Mouse (Mus musculus) MEL (cell line): ENCODE measurements around the gene Arel1. TPM values are rescaled to one million over a fixed set of nuclear protein-coding genes. Genes with fewer than 3 reads are reported as not detected.

Experiments used
- DNase-seq: peaks from one replicate; pipeline ENCODE4 v3.0.0; 2011; ENCODE audit warnings: low read depth, low spot score
- H3K27ac ChIP-seq: 2 replicates; pipeline ENCODE4 v1.5.1; 2012; ENCODE audit warnings: low read depth, mild to moderate bottlenecking, control low read depth, low read length, moderate library complexity; ENCODE audit not compliant: control insufficient read depth
- H3K27me3 ChIP-seq, 2 experiments: fragments of 150-350 bp in 1 of 2; sonication (generic) in 1 of 2; 2 replicates each; pipeline ENCODE4 v1.6.1; 2012; ENCODE audit warnings: low read length in 2 of 2, mild to moderate bottlenecking in 2 of 2, improper control_type of control experiment in 1 of 2, moderate library complexity in 1 of 2; ENCODE audit not compliant: insufficient read depth in 2 of 2, control insufficient read depth in 1 of 2
- H3K36me3 ChIP-seq, 2 experiments: 2 replicates each; pipeline ENCODE4 v1.6.1; 2012 to 2014; ENCODE audit warnings: low read length in 2 of 2, improper control_type of control experiment in 1 of 2, inconsistent platforms in 1 of 2, mild to moderate bottlenecking in 1 of 2; ENCODE audit not compliant: insufficient read depth in 2 of 2, control insufficient read depth in 1 of 2
- H3K4me1 ChIP-seq, 2 experiments: fragments of 150-350 bp in 1 of 2; sonication (generic) in 1 of 2; 2 replicates each; pipeline ENCODE4 v1.6.1; 2012; ENCODE audit warnings: low read length in 2 of 2, improper control_type of control experiment in 1 of 2, mild to moderate bottlenecking in 1 of 2; ENCODE audit not compliant: insufficient read depth in 2 of 2, control insufficient read depth in 1 of 2
- H3K4me3 ChIP-seq, 2 experiments: fragments of 150-350 bp in 1 of 2; sonication (generic) in 1 of 2; 2 replicates each; pipeline ENCODE4 v1.5.1; 2012; ENCODE audit warnings: low read depth in 2 of 2, low read length in 2 of 2, mild to moderate bottlenecking in 2 of 2, moderate library complexity in 2 of 2, control low read depth in 1 of 2, improper control_type of control experiment in 1 of 2; ENCODE audit not compliant: control insufficient read depth in 1 of 2, insufficient read depth in 1 of 2
- H3K79me2 ChIP-seq: 2 replicates; pipeline ENCODE4 v1.6.1; 2012; ENCODE audit warnings: mild to moderate bottlenecking, low read length, moderate library complexity; ENCODE audit not compliant: control insufficient read depth, poor library complexity, insufficient read depth
- H3K9ac ChIP-seq: 2 replicates; pipeline ENCODE4 v1.6.1; 2012; ENCODE audit warnings: low read depth, mild to moderate bottlenecking, control low read depth, low read length, moderate library complexity; ENCODE audit not compliant: control insufficient read depth, poor library complexity, severe bottlenecking
- H3K9me3 ChIP-seq: fragments of 150-350 bp; sonication (generic); replicated peaks from 2 replicates; pipeline ENCODE4 v1.6.1; 2012; ENCODE audit warnings: mild to moderate bottlenecking, low read length, improper control_type of control experiment, moderate library complexity; ENCODE audit not compliant: insufficient read depth
- BHLHE40 ChIP-seq: IDR thresholded peaks from 2 replicates; pipeline ENCODE4 v1.6.1; 2012; ENCODE audit warnings: low read depth, mild to moderate bottlenecking, inconsistent platforms, low read length, improper control_type of control experiment, borderline replicate concordance
- CHD1 ChIP-seq: IDR thresholded peaks from 2 replicates; pipeline ENCODE4 v1.6.1; 2012; ENCODE audit warnings: low read depth, mild to moderate bottlenecking, inconsistent platforms, low read length, improper control_type of control experiment
- CHD2 ChIP-seq: IDR thresholded peaks from 2 replicates; pipeline ENCODE4 v1.6.1; 2011; ENCODE audit warnings: low read length, improper control_type of control experiment
- CTCF ChIP-seq, 3 experiments: IDR thresholded peaks in 2 of 3; conservative IDR thresholded peaks in 1 of 3; 2 replicates each; pipeline ENCODE4 v1.5.1; 2011 to 2012; ENCODE audit warnings: low read length in 3 of 3, low read depth in 2 of 3, mild to moderate bottlenecking in 2 of 3, improper control_type of control experiment in 1 of 3, inconsistent platforms in 1 of 3, mixed read lengths in 1 of 3, moderate library complexity in 1 of 3; ENCODE audit not compliant: control insufficient read depth in 1 of 3, insufficient read depth in 1 of 3, poor library complexity in 1 of 3, severe bottlenecking in 1 of 3
- ELF1 ChIP-seq: IDR thresholded peaks from 2 replicates; pipeline ENCODE4 v1.6.1; 2014; ENCODE audit warnings: low read depth, mild to moderate bottlenecking, inconsistent platforms, low read length, improper control_type of control experiment, moderate library complexity
- EP300 ChIP-seq, 2 experiments: IDR thresholded peaks; 2 replicates each; pipeline ENCODE4 v1.6.1; 2011; ENCODE audit warnings: improper control_type of control experiment in 2 of 2, low read length in 2 of 2, low read depth in 1 of 2, mild to moderate bottlenecking in 1 of 2
- ETS1 ChIP-seq: IDR thresholded peaks from 2 replicates; pipeline ENCODE4 v1.6.1; 2012; ENCODE audit warnings: low read depth, mild to moderate bottlenecking, inconsistent platforms, low read length, improper control_type of control experiment, moderate library complexity
- GABPA ChIP-seq: IDR thresholded peaks from 2 replicates; pipeline ENCODE4 v1.6.1; 2012; ENCODE audit warnings: low read depth, mild to moderate bottlenecking, inconsistent platforms, low read length, improper control_type of control experiment, moderate library complexity
- GATA1 ChIP-seq: IDR thresholded peaks from 2 replicates; pipeline ENCODE4 v1.6.1; 2011; ENCODE audit warnings: low read depth, low read length, improper control_type of control experiment
- JUND ChIP-seq: IDR thresholded peaks from 2 replicates; pipeline ENCODE4 v1.6.1; 2011; ENCODE audit warnings: low read depth, mild to moderate bottlenecking, improper control_type of control experiment, low read length
- MAFK ChIP-seq: IDR thresholded peaks from 2 replicates; pipeline ENCODE4 v1.6.1; 2011; ENCODE audit warnings: low read depth, mild to moderate bottlenecking, low read length, improper control_type of control experiment, borderline replicate concordance
- MAX ChIP-seq: IDR thresholded peaks from 2 replicates; pipeline ENCODE4 v1.6.1; 2011; ENCODE audit warnings: low read length, improper control_type of control experiment
- MAZ ChIP-seq: IDR thresholded peaks from 2 replicates; pipeline ENCODE4 v1.6.1; 2012; ENCODE audit warnings: low read depth, mild to moderate bottlenecking, inconsistent platforms, low read length, improper control_type of control experiment
- MEF2A ChIP-seq: IDR thresholded peaks from 2 replicates; pipeline ENCODE4 v1.6.1; 2014; ENCODE audit warnings: low read depth, mild to moderate bottlenecking, inconsistent platforms, low read length, improper control_type of control experiment; ENCODE audit not compliant: poor library complexity, insufficient replicate concordance, severe bottlenecking; ENCODE audit errors: extremely low read depth
- MXI1 ChIP-seq: IDR thresholded peaks from 2 replicates; pipeline ENCODE4 v1.6.1; 2011; ENCODE audit warnings: mild to moderate bottlenecking, low read depth, low read length, improper control_type of control experiment
- MYB ChIP-seq: IDR thresholded peaks from 2 replicates; pipeline ENCODE4 v1.6.1; 2011; ENCODE audit warnings: mild to moderate bottlenecking, low read depth, low read length, improper control_type of control experiment
- MYC ChIP-seq: IDR thresholded peaks from 2 replicates; pipeline ENCODE4 v1.6.1; 2011; ENCODE audit warnings: low read depth, mild to moderate bottlenecking, low read length, improper control_type of control experiment, moderate library complexity
- NELFE ChIP-seq: IDR thresholded peaks from 2 replicates; pipeline ENCODE4 v1.6.1; 2011; ENCODE audit warnings: low read depth, low read length, improper control_type of control experiment
- NRF1 ChIP-seq: IDR thresholded peaks from 2 replicates; pipeline ENCODE4 v1.6.1; 2014; ENCODE audit warnings: low read depth, mild to moderate bottlenecking, inconsistent platforms, low read length, improper control_type of control experiment, moderate library complexity; ENCODE audit not compliant: poor library complexity, insufficient read depth, severe bottlenecking
- POLR2A ChIP-seq, 2 experiments: IDR thresholded peaks; 2 replicates each; pipeline ENCODE4 v1.6.1; 2011 to 2012; ENCODE audit warnings: low read length in 2 of 2, mild to moderate bottlenecking in 2 of 2, control low read depth in 1 of 2, improper control_type of control experiment in 1 of 2, low read depth in 1 of 2, moderate library complexity in 1 of 2; ENCODE audit not compliant: control insufficient read depth in 1 of 2, insufficient read depth in 1 of 2, poor library complexity in 1 of 2
- POLR2AphosphoS2 ChIP-seq: IDR thresholded peaks from 2 replicates; pipeline ENCODE4 v1.6.1; 2011; ENCODE audit warnings: low read length, improper control_type of control experiment
- POLR2AphosphoS5 ChIP-seq: IDR thresholded peaks from 2 replicates; pipeline ENCODE4 v1.6.1; 2012; ENCODE audit warnings: low read depth, borderline replicate concordance, mild to moderate bottlenecking, inconsistent platforms, low read length, moderate library complexity, mixed read lengths
- RAD21 ChIP-seq: IDR thresholded peaks from 2 replicates; pipeline ENCODE4 v1.6.1; 2011; ENCODE audit warnings: mild to moderate bottlenecking, low read depth, low read length, improper control_type of control experiment
- RCOR1 ChIP-seq: IDR thresholded peaks from 2 replicates; pipeline ENCODE4 v1.6.1; 2012; ENCODE audit warnings: low read depth, mild to moderate bottlenecking, inconsistent platforms, low read length, improper control_type of control experiment
- SIN3A ChIP-seq: IDR thresholded peaks from 2 replicates; pipeline ENCODE4 v1.6.1; 2012; ENCODE audit warnings: low read length, improper control_type of control experiment, inconsistent platforms
- SMC3 ChIP-seq: IDR thresholded peaks from 2 replicates; pipeline ENCODE4 v1.6.1; 2011; ENCODE audit warnings: low read depth, low read length, improper control_type of control experiment
- TBP ChIP-seq: IDR thresholded peaks from 2 replicates; pipeline ENCODE4 v1.8.0; 2011; ENCODE audit warnings: low read depth, low read length, improper control_type of control experiment
- TCF12 ChIP-seq: IDR thresholded peaks from 2 replicates; pipeline ENCODE4 v1.6.1; 2014; ENCODE audit warnings: low read depth, mild to moderate bottlenecking, inconsistent platforms, low read length, improper control_type of control experiment, moderate library complexity
- UBTF ChIP-seq: IDR thresholded peaks from 2 replicates; pipeline ENCODE4 v1.6.1; 2012; ENCODE audit warnings: low read depth, mild to moderate bottlenecking, inconsistent platforms, low read length, improper control_type of control experiment, moderate library complexity, borderline replicate concordance; ENCODE audit not compliant: insufficient read depth
- USF1 ChIP-seq: IDR thresholded peaks from 2 replicates; pipeline ENCODE4 v1.6.1; 2014; ENCODE audit warnings: low read depth, mild to moderate bottlenecking, inconsistent platforms, low read length, improper control_type of control experiment, moderate library complexity
- USF2 ChIP-seq, 2 experiments: IDR thresholded peaks; 2 replicates each; pipeline ENCODE4 v1.6.1; 2011 to 2012; ENCODE audit warnings: improper control_type of control experiment in 2 of 2, low read length in 2 of 2, borderline replicate concordance in 1 of 2, inconsistent platforms in 1 of 2, low read depth in 1 of 2, mild to moderate bottlenecking in 1 of 2; ENCODE audit not compliant: insufficient read depth in 1 of 2
- ZC3H11A ChIP-seq: IDR thresholded peaks from 2 replicates; pipeline ENCODE4 v1.6.1; 2012; ENCODE audit warnings: low read depth, mild to moderate bottlenecking, inconsistent platforms, low read length, improper control_type of control experiment
- ZKSCAN1 ChIP-seq: IDR thresholded peaks from 2 replicates; pipeline ENCODE4 v1.6.1; 2012; ENCODE audit warnings: low read depth, mild to moderate bottlenecking, inconsistent platforms, low read length, improper control_type of control experiment, moderate library complexity
- ZMIZ1 ChIP-seq: IDR thresholded peaks from 2 replicates; pipeline ENCODE4 v1.6.1; 2012; ENCODE audit warnings: low read depth, mild to moderate bottlenecking, inconsistent platforms, low read length, improper control_type of control experiment, moderate library complexity
- ZNF384 ChIP-seq: IDR thresholded peaks from 2 replicates; pipeline ENCODE4 v1.6.1; 2012; ENCODE audit warnings: low read depth, mild to moderate bottlenecking, inconsistent platforms, low read length, improper control_type of control experiment
- polyA plus RNA-seq, 2 experiments: library from polyadenylated mRNA; stranded (reverse) in 1 of 2; unstranded in 1 of 2; fragments of >175 nt in 1 of 2; fragments of >200 nt in 1 of 2; gene quantifications; 2 replicates each; pipeline versions ENCODE4 v1.2.1 to v1.2.4; 2012; ENCODE audit warnings: low replicate concordance in 2 of 2, low read depth in 1 of 2; ENCODE audit not compliant: insufficient read length in 2 of 2, insufficient read depth in 1 of 2, missing spikeins in 1 of 2
- total RNA-seq: library from RNA; depleted of rRNA; stranded (reverse); fragments of 300-350 nt; gene quantifications from 2 replicates; pipeline ENCODE4 v1.2.3, GENCODE M21; 2012; rRNA removed

Gene Arel1
- total RNA-seq (37.9 and 45.0 TPM in 2 replicates), polyA plus RNA-seq (10 to 100 TPM; 37.2 to 82.5 TPM)

DNA sequence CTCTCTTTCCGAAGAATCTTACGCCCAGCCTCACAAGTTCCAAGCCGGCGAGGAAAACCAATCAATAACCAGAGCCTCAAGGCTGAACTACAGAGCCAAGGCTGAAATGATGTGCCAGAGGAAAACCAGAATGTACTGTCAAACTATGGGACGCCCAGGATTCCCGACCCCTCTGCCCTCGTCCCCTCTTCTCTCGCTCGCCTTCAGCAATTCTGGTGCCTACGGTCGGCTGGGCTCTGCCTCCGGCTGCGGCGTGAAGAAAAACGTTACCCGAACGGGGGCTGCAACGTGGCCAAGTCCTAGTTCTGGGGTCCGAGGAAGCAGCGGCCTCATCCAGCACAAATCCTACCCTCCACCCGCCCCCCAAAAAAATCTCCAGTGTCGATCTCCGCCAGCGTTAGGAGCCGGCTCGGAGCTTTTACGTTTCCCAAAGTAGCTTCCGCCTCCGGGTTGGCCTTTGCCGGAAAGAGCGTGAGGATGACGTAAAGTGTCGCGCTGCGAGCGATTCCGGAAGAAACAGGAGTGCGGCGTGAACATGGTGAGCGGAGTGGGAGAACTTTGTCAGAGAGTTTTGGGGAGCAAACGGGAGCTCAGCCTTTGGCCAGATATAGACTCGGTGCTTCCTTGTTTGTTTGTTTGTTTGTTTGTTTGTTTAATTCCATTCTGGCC lies at the start of gene Arel1, which contains the start of gene Fcf1:
Arel1 (minus strand) TSS at position 473 of the 669 bp plus-strand sequence.
Fcf1 (plus strand) TSS at position 470 of the 669 bp plus-strand sequence.
- Histone ChIP-seq H3K4me3 (peak within 1 kb of the TSS; percentile 93 to 94), H3K79me2 (peaks cover 36% of the 10 kb centered on the region), H3K9me3 (no peaks in the 10 kb centered on the region), H3K36me3 (peaks cover 12 to 17% of the 10 kb centered on the region in 2 experiments), H3K27me3 (no peaks in the 10 kb centered on the region), H3K4me1 (peaks cover 2 to 8% of the 10 kb centered on the region in 2 experiments; a peak in 3 of 4 replicates), H3K9ac (peak within 1 kb of the TSS; percentile 87), H3K27ac (peak within 1 kb of the TSS; percentile 89)
- DNase-seq = peak; percentile 97
- TF ChIP-seq MAZ (peak; percentile 90), ZC3H11A (no peak), MXI1 (peak; percentile 98), EP300 (IDR thresholded peaks at IDR 0.05; ENCODE audit: low read depth in 1 of 2, low read length in 2 of 2) (peak in 1 of 2 experiments; percentile 23; a peak in 1 of 4 replicates), POLR2AphosphoS5 (no peak), CHD2 (peak; percentile 29; the same call in 1 of the 2 replicates), SMC3 (no peak), ELF1 (peak; percentile 99), CTCF (IDR thresholded peaks at IDR 0.05 in 2 of 3, conservative IDR thresholded peaks at IDR 0.05 in 1 of 3; ENCODE audit: control insufficient read depth in 1 of 3, insufficient read depth in 1 of 3, low read depth in 2 of 3, low read length in 3 of 3, poor library complexity in 1 of 3, severe bottlenecking in 1 of 3) (no peak), CHD1 (peak; percentile 94; the same call in 1 of the 2 replicates), ZNF384 (peak; percentile 48), MAFK (no peak), TBP (peak; percentile 86), BHLHE40 (no peak), MYC (peak; percentile 64), TCF12 (peak; percentile 75), USF2 (IDR thresholded peaks at IDR 0.05; ENCODE audit: borderline replicate concordance in 1 of 2, insufficient read depth in 1 of 2, low read depth in 1 of 2, low read length in 2 of 2) (no peak), SIN3A (peak; percentile 99), POLR2AphosphoS2 (peak; percentile 84), GABPA (no peak), JUND (no peak), RAD21 (no peak), MAX (peak; percentile 78), USF1 (peak; percentile 12; the same call in 1 of the 2 replicates), ZMIZ1 (peak; percentile 69; the same call in 1 of the 2 replicates), ZKSCAN1 (no peak), NRF1 (no peak), GATA1 (no peak), MEF2A (0 out of 2 replicates have a peak, but pooled peaks have one; percentile 14), ETS1 (peak; percentile 60; the same call in 1 of the 2 replicates), NELFE (peak; percentile 86), MYB (peak; percentile 33; the same call in 1 of the 2 replicates), UBTF (no peak), POLR2A (IDR thresholded peaks at IDR 0.05; ENCODE audit: control insufficient read depth in 1 of 2, insufficient read depth in 1 of 2, low read depth in 1 of 2, low read length in 2 of 2, poor library complexity in 1 of 2) (peak; percentile 34 to 91; a peak in 3 of 4 replicates), RCOR1 (peak; percentile 40; the same call in 1 of the 2 replicates)
